Mouse (Mus musculus): ENCODE results near the gene Krt25.

The Krt25 gene

DNA sequence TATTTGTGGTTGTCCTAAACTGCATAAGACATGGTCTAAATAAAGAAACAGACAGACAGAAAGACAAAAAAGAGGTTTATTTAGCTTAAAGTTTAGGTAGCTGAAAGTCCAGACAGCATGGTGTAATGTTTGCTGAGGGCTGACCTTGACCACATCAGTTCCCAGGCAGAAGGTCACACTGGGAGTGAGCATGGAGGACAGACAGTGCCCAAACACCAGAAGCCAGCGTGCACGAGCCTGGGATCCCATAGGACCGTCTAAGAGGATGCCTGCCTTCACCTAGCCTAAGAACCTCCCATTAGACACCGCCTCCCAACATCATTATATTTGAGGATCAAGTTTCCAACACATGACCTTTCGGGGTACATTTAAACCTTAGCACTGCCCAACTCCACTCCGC lies 47.1 kb downstream of the Krt25 start:
- no peak for DNase-seq

GRCm38 (mm10) chr11:99272721-99273120 lies 50.0 kb downstream of the Krt25 start:
- no peak for DNase-seq

DNA sequence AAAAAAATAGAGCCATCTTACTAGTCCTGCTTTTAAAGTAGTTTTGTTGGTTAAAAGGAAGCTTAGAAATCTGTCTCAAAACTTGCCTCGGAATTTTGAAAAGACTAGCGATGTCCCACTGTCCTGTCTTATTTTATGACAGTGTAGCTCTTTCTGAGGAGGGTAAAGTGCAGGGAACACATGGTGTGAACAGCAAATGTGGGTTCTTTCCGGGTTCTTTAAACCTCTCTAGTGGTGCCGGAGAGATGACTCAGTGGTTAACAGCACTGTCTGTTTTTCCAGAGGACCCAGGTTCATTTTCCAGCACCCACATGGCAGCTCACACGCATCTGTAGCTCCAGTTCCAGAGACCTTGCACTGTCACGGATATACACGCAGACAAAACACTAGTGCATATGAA lies 53.6 kb downstream of the Krt25 start:
- DNase-seq, result no peak

GRCm38 (mm10) chr11:99265796-99266195 lies 57.0 kb downstream of the Krt25 start:
- DNase-seq, result no peak
